Mouse (Mus musculus) kidney, embryonic 14.5 days (tissue): ENCODE results near the gene Abcb7. TPM values are rescaled to one million over a fixed set of nuclear protein-coding genes. Genes with fewer than 3 reads are reported as not detected.

Experiments used
- polyA plus RNA-seq: library from polyadenylated mRNA; unstranded; fragments of >200 nt; fragmentation: Nextera tagmentation; extraction: Ambion mirVana; gene quantifications from 2 replicates; pipeline ENCODE4 v1.2.1, GENCODE M21; 2014

Abcb7 gene
- polyA plus RNA-seq, 1 experiment from 2014 or later: 12.8 TPM

Other genes with a start within 250 kb of the Abcb7 start
- 1.5 and 1.8 TPM in 2 replicates for gene Nexmif, start 212.7 kb downstream of the Abcb7 start, polyA plus RNA-seq
- gene Uprt, start 69.0 kb upstream of the Abcb7 start, polyA plus RNA-seq: 1.6 and 3.1 TPM in 2 replicates